13 mouse cellular contexts compared by ENCODE assay signal in the genomic region with DNA sequence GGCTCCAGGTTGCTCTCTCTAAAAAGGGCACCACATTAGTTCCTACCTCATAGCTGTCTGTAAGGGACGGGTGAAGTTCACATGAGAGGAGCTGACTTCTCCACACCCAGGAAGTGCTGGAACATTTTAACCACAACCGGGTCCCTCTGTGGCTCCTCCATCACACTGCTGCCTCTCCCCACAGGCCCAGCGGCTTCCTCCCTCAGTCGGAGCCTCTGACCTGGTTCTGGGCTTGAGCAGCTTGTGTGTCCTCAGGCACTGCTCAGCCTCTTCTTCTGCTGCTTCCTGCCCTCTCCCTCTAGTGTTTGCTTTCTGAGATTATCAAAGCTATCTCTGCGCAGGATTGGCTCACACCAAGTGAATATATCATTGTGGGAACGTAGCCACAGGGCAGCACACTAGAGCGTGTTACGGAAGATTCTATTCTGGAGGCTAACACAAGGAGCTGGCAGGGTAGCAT. TPM values are rescaled to one million over a fixed set of nuclear protein-coding genes. Genes with fewer than 3 reads are reported as not detected.
A peak's percentile ranks its signal among the peaks of the same experiment; 100 is the strongest.
DNase-seq lines count a peak whose midpoint lies in the region; ATAC-seq lines count a peak whose summit lies in the region.
"Had no signal": no experiment of that assay in that cellular context is flagged by ENCODE, and none has a peak within 500 bp of the region (broad histone marks: within the 10 kb centered on the region; RNA-seq: fewer than 3 reads in every experiment).

No protein-coding gene starts in this region.

- H3K27me3 ChIP-seq in megakaryocyte, embryonic 14.5 days (replicated peaks) = peaks cover 11% of the 10 kb centered on the region
- H3K27me3 ChIP-seq: Patski had no signal

- H3K36me3 ChIP-seq in megakaryocyte, embryonic 14.5 days (replicated peaks; ENCODE audit: low read length) = peaks cover 33% of the 10 kb centered on the region

- H3K4me1 ChIP-seq in megakaryocyte, embryonic 14.5 days = peaks cover 88% of the 10 kb centered on the region

- H3K9me3 ChIP-seq in megakaryocyte, embryonic 14.5 days = no peaks in the 10 kb centered on the region
- H3K9me3 ChIP-seq: lung, embryonic 15.5 days had no signal

- peak overlapping the region; percentile 59 for H3K4me3 ChIP-seq in megakaryocyte, embryonic 14.5 days (replicated peaks)
- H3K4me3 ChIP-seq: erythroblast, embryonic 14.5 days; lung, embryonic 15.5 days; myocyte had no signal

- no peak for DNase-seq in cerebellum, adult 8-10 months
- DNase-seq in retina, postnatal 1 day = peak; percentile 66
- DNase-seq in retina, embryonic 14.5 days (ENCODE audit: low spot score) = no peak
- peak; percentile 69 to 82 for DNase-seq in thymus, postnatal 36 days
- no peak for DNase-seq in heart, adult 9 months (ENCODE audit: low spot score in 2 of 2)
- DNase-seq in spleen, postnatal 10 days (ENCODE audit: low spot score in 2 of 2) = no peak
- DNase-seq: heart, postnatal 36 days had no signal

- ATAC-seq in cerebellum, adult (ENCODE audit: insufficient number of reproducible peaks, low FRiP score, low TSS enrichment) = peak; percentile 80
- ATAC-seq: Patski had no signal

RNA-seq across cellular contexts. Expression of a gene that starts 7.5 kb away (rescaled TPM):
- 1.1 TPM in 1 of 2 replicates, not detected in the other for polyA plus RNA-seq in megakaryocyte, embryonic 14.5 days (2012; ENCODE audit: insufficient read depth, low replicate concordance)
- polyA plus RNA-seq: erythroblast, embryonic 14.5 days had no signal

RNA-seq across cellular contexts. Expression of a gene that starts 23.0 kb away (rescaled TPM):
- polyA plus RNA-seq in megakaryocyte, embryonic 14.5 days (2012; ENCODE audit: insufficient read depth, low replicate concordance) = 8.7 and 11.2 TPM in 2 replicates

RNA-seq across cellular contexts. Expression of a gene that starts 45.0 kb away (rescaled TPM):
- 2.1 and 4.8 TPM in 2 replicates for polyA plus RNA-seq in megakaryocyte, embryonic 14.5 days (2012; ENCODE audit: insufficient read depth, low replicate concordance)

Comparison
In these comparisons a context has a peak if more than half of its experiments do, and no peak if none do; other contexts are left out.
1. DNase-seq: peak in retina, postnatal 1 day (single experiment) and thymus, postnatal 36 days (2 of 2); none in cerebellum, adult 8-10 months (single experiment), retina, embryonic 14.5 days (single experiment), heart, adult 9 months (0 of 2) and spleen, postnatal 10 days (0 of 2).